Mouse (Mus musculus): ENCODE measurements around the gene Kif1c.

GRCm38 (mm10) chr11:70674501-70674900 is 25.8 kb upstream of the Kif1c start:
- TF ChIP-seq CTCF (IDR thresholded peaks at IDR 0.05; ENCODE audit: insufficient read depth, low read depth, low read length) (no peak), POLR2A (IDR thresholded peaks at IDR 0.05; ENCODE audit: insufficient read depth, low read depth, low read length) (no peak)
